7 mouse cellular contexts compared by ENCODE assay signal in genomic region chr11:32001181-32001910, GRCm38 (mm10). TPM values are rescaled to one million over a fixed set of nuclear protein-coding genes. Genes with fewer than 3 reads are reported as not detected.
DNase-seq lines count a peak whose midpoint lies in the region; ATAC-seq and TF ChIP-seq lines count a peak whose summit lies in the region.

No protein-coding gene starts in this region.

- under 1% methylated on average over 11 of the region's 11 CpGs for WGBS in hindbrain, embryonic 15.5 days
- 2% methylated on average over 11 of the region's 11 CpGs for WGBS in midbrain, embryonic 13.5 days
- WGBS in liver, postnatal 0 days (ENCODE audit: insufficient replicate concordance): 13% methylated on average over 11 of the region's 11 CpGs

- no peak for TF ChIP-seq EP300 in liver, postnatal 0 days (IDR thresholded peaks at IDR 0.05; ENCODE audit: low read depth)

- no peak for TF ChIP-seq CTCF in cortical plate, adult 2 months (IDR thresholded peaks at IDR 0.05; ENCODE audit: extremely low read depth, insufficient read depth, low read length)
- no peak for TF ChIP-seq CTCF in liver, postnatal 0 days (IDR thresholded peaks at IDR 0.05; ENCODE audit: low read depth)

- TF ChIP-seq POLR2A in cortical plate, adult 2 months (IDR thresholded peaks at IDR 0.05; ENCODE audit: extremely low read depth, insufficient read depth, low read length): 0 out of 2 replicates have a peak, but pooled peaks have one; percentile 21

- peaks cover 6% of the 10 kb centered on the region for H3K4me1 ChIP-seq in cortical plate, adult 2 months (ENCODE audit: control insufficient read depth, insufficient read depth, low read length)
- peaks cover 37% of the 10 kb centered on the region for H3K4me1 ChIP-seq in hindbrain, embryonic 15.5 days (replicated peaks)
- H3K4me1 ChIP-seq in midbrain, embryonic 13.5 days (replicated peaks): peaks cover 45% of the 10 kb centered on the region
- no peaks in the 10 kb centered on the region for H3K4me1 ChIP-seq in liver, postnatal 0 days (ENCODE audit: insufficient read depth)

- peak overlapping the region; percentile 87 for H3K4me2 ChIP-seq in hindbrain, embryonic 15.5 days
- peak overlapping the region; percentile 86 for H3K4me2 ChIP-seq in midbrain, embryonic 13.5 days (replicated peaks)
- H3K4me2 ChIP-seq in liver, postnatal 0 days (ENCODE audit: low read depth, low read length): no peak overlapping the region

- peak; percentile 49 for DNase-seq in MN1 (ENCODE audit: low spot score)
- DNase-seq in ovary, postnatal 10 days (ENCODE audit: low spot score): no peak
- DNase-seq in liver, postnatal 0 days: no peak
- no peak for DNase-seq in heart, postnatal 36 days

- H3K36me3 ChIP-seq in hindbrain, embryonic 15.5 days: peaks cover 27% of the 10 kb centered on the region
- H3K36me3 ChIP-seq in midbrain, embryonic 13.5 days: peaks cover 32% of the 10 kb centered on the region
- H3K36me3 ChIP-seq in liver, postnatal 0 days (replicated peaks; ENCODE audit: insufficient read depth, low read length): no peaks in the 10 kb centered on the region

- no peaks in the 10 kb centered on the region for H3K27me3 ChIP-seq in hindbrain, embryonic 15.5 days
- no peaks in the 10 kb centered on the region for H3K27me3 ChIP-seq in midbrain, embryonic 13.5 days
- H3K27me3 ChIP-seq in liver, postnatal 0 days (ENCODE audit: insufficient read depth, low read length): peaks cover 6% of the 10 kb centered on the region; the same call in 1 of the 2 replicates

- intact Hi-C loops in heart, postnatal 36 days (cut with DNase I): no loop called here

- peak overlapping the region; percentile 56 for H3K4me3 ChIP-seq in cortical plate, adult 2 months (ENCODE audit: insufficient read depth, low read length)
- peak overlapping the region; percentile 55 for H3K4me3 ChIP-seq in hindbrain, embryonic 15.5 days
- H3K4me3 ChIP-seq in midbrain, embryonic 13.5 days (replicated peaks): peak overlapping the region; percentile 56
- H3K4me3 ChIP-seq in liver, postnatal 0 days (ENCODE audit: low read depth, low read length): no peak overlapping the region

- H3K9ac ChIP-seq in hindbrain, embryonic 15.5 days: peak overlapping the region; percentile 69
- H3K9ac ChIP-seq in midbrain, embryonic 13.5 days (replicated peaks): peak overlapping the region; percentile 91
- no peak overlapping the region for H3K9ac ChIP-seq in liver, postnatal 0 days (replicated peaks)

- H3K27ac ChIP-seq in cortical plate, adult 2 months (ENCODE audit: insufficient read depth, low read length): peak overlapping the region; percentile 88
- peak overlapping the region; percentile 92 for H3K27ac ChIP-seq in hindbrain, embryonic 15.5 days (replicated peaks)
- peak overlapping the region; percentile 97 for H3K27ac ChIP-seq in midbrain, embryonic 13.5 days
- H3K27ac ChIP-seq in liver, postnatal 0 days (ENCODE audit: low read depth): no peak overlapping the region

- H3K9me3 ChIP-seq in hindbrain, embryonic 15.5 days: no peaks in the 10 kb centered on the region
- 0 out of 2 replicates have a peak, but pooled peaks cover 7% of the 10 kb centered on the region for H3K9me3 ChIP-seq in midbrain, embryonic 13.5 days
- H3K9me3 ChIP-seq in liver, postnatal 0 days (ENCODE audit: low read length): no peaks in the 10 kb centered on the region

- ATAC-seq in hindbrain, embryonic 15.5 days (ENCODE audit: low FRiP score, low read depth): no peak
- peak; percentile 10; the same call in 1 of the 2 replicates for ATAC-seq in midbrain, embryonic 13.5 days
- no peak for ATAC-seq in liver, postnatal 0 days

RNA-seq across cellular contexts. Expression of gene Nsg2, which starts 1.1 kb away (rescaled TPM):
- polyA plus RNA-seq in cortical plate, adult 2 months (2012; rRNA removed): 492 and 504 TPM in 2 replicates
- polyA plus RNA-seq in hindbrain, embryonic 15.5 days (2015; fragmentation: Nextera tagmentation; extraction: Ambion mirVana): 496 and 530 TPM in 2 replicates
- 444 and 467 TPM in 2 replicates for polyA plus RNA-seq in midbrain, embryonic 13.5 days (2015; fragmentation: Nextera tagmentation; extraction: Ambion mirVana)
- polyA plus RNA-seq in liver, postnatal 0 days (2015; fragmentation: Nextera tagmentation; extraction: Ambion mirVana): 0.06 TPM in 1 of 2 replicates, not detected in the other
- 1 to 10 TPM in 1 of 2 experiments, under 1 TPM in 1; 0.68 to 1.1 TPM for total RNA-seq in heart, postnatal 36 days (2021)

RNA-seq across cellular contexts. Expression of gene 4930524B15Rik, which starts 36.0 kb away (rescaled TPM):
- polyA plus RNA-seq in cortical plate, adult 2 months (2012; rRNA removed): 0.09 and 0.15 TPM in 2 replicates
- polyA plus RNA-seq in hindbrain, embryonic 15.5 days (2015; fragmentation: Nextera tagmentation; extraction: Ambion mirVana): 0.16 and 0.36 TPM in 2 replicates
- polyA plus RNA-seq in midbrain, embryonic 13.5 days (2015; fragmentation: Nextera tagmentation; extraction: Ambion mirVana): 0.26 and 0.48 TPM in 2 replicates
- polyA plus RNA-seq in liver, postnatal 0 days (2015; fragmentation: Nextera tagmentation; extraction: Ambion mirVana): not detected in 2 replicates
- total RNA-seq in heart, postnatal 36 days (2021): not detected

Comparison
In these comparisons a context has a peak if more than half of its experiments do, and no peak if none do; other contexts are left out.
1. RNA of gene Nsg2, which starts 1.1 kb away (polyA plus RNA-seq): 496 to 530 TPM in hindbrain, embryonic 15.5 days, 492 to 504 TPM in cortical plate, adult 2 months and 444 to 467 TPM in midbrain, embryonic 13.5 days; 0.06 TPM in liver, postnatal 0 days; every median in the first group is over 100 times any median in the second.